Mouse (Mus musculus): ENCODE measurements at regions not wholly inside any gene's neighbourhood (a gene's known extent, or its start where the extent isn't known, plus 50 kb on each side); places are given as distances from the start of the nearest gene placed in this dataset.
A peak's percentile ranks its signal among the peaks of the same experiment; 100 is the strongest.

DNA sequence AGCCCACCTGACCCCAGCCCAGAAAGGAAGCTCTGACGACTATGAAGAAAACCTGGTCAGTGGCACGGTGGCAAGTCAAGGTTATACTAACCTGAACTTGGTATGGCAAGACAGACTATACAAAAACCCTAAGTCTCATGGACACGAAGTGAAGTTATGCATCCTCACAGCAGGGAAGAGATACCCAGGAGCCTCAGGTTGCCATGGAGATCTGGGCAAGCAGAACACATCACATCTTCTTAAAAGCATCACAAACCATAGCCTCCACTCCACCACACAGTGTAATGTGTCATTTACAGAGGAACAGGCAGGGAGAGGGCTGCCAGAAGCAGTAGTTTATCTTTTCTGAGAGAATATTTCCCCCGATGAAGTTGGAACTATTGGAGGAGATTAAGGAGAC, 146.5 kb downstream of the Slc39a8 start:
- peak; percentile 29 to 56 for DNase-seq (ENCODE audit: extremely low spot score in 1 of 2, low spot score in 2 of 2)
- intact Hi-C loops (cut with DNase I), result no loop called here

DNA sequence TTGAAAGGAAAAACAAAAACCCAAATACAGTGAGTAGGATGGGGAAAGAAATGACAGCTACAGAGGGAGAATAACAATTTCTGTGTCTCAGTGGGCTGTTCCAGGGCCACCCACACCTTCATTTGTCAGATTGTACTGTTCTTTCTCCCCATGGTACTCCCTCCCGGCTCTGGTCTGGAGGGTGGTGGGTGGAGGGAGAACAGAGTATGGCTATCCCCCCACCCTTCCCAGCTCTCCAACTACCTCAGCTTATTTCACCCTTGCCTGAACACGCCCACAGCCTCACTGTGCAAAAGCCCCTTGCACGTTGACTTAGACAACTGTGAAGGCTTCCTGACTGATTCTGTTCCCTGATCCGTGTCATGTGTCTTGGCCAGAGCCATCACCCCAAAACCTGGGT, 147.3 kb downstream of the Slc39a8 start:
- intact Hi-C loops (cut with DNase I), result no loop called here
- DNase-seq (ENCODE audit: extremely low spot score in 1 of 2, low spot score in 2 of 2), result no peak

DNA sequence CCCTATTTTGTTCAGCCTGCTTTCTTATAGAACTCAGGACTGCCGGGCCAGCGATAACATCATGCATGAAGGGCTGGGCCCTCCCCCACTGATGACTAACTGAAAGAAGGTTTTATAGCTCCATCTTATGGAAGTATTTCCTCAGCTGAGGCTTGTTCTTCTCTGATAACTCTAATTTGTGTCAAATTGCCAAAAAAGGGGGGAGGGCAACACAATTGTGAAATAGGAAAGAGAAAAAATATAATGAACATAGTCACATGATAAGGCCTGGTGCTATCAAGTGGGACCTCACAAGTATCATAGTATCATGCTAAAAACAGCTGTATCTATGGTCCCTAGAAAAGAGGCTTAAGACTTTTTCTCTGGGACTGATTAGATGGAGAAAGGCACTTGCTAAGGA, 148.2 kb downstream of the Slc39a8 start:
- intact Hi-C loops (cut with DNase I), result no loop called here
- no peak for DNase-seq (ENCODE audit: extremely low spot score in 1 of 2, low spot score in 2 of 2)

DNA sequence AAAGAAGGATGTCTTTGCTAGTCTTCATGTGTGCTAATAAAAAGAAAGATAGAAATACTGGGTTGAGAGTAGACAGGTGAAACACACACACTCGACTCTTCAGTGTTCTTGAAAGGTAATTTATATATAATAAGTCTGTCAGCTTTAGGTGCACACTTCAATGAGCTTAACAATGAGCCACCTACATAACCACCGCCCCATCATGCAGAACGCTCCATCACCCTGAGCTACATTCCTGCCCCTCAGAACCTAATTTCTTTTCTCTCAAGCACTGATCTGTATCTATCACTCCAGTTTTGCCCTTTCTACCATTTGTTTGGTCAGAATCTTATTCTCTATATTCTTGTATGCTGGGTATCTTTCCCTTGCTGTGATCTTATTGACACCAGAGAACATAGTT, 148.8 kb downstream of the Slc39a8 start:
- DNase-seq (ENCODE audit: extremely low spot score in 1 of 2, low spot score in 2 of 2), result no peak
- intact Hi-C loops (cut with DNase I), result no loop called here

DNA sequence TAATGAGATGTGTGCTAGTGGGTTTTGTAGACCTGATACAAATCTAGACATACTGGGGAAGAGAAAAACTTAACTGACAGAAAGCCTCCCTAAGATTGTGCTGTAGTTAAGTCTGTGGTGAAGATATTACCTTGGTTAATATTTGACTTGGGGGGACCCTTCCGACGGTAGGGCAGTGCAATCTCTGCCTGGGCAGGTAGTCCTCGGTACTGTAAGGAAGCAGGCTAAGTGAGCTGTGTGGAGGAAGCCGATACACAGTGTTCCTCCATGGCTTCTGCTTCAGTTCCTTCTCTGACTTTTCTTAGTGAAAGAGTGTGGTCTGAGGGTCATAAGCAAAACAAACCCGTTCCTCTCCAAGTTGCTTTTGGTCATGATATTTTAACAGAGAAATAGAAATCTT, 149.7 kb downstream of the Slc39a8 start:
- intact Hi-C loops (cut with DNase I), result no loop called here
- DNase-seq (ENCODE audit: extremely low spot score in 1 of 2, low spot score in 2 of 2), result no peak

DNA sequence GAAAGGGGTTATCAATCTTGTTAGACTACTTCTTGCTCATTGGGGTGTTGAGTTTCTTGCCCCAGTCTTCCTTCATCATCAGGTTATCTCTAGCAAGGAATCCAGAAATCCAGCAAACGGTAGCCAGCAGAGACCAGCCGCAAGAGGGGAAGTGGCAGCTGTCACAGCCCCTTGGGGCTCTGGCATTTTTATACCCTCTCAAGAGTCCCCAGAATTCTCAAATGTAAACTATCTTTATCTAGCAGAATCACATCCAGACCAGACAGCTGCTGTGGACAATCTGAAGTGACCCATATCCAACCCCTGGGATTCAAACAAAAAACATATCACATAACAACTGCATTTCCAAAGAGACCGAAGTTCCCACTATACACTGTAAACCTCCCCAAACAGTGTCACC, 162.1 kb downstream of the Slc39a8 start:
- DNase-seq (ENCODE audit: extremely low spot score in 1 of 2, low spot score in 2 of 2), result no peak
- intact Hi-C loops (cut with DNase I), result no loop called here

DNA sequence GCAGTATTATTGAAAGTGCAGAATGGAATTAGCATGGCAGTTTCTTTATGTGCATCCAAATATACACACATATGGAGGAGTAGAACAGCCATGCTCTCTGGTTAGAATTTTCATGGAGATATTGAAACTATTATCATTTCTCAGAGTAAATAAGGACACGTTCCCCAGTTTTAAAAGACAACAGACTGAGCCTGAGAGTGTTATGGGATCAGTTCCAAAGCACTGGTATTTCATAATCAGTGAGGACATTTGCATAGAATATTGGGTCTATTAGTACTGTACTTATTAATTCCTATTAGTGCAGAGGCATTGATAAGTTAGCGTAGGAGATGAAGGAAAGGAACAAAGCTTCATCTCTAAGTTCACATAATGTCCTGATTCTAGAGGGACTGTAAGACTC, 164.2 kb downstream of the Slc39a8 start:
- intact Hi-C loops (cut with DNase I), result no loop called here

DNA sequence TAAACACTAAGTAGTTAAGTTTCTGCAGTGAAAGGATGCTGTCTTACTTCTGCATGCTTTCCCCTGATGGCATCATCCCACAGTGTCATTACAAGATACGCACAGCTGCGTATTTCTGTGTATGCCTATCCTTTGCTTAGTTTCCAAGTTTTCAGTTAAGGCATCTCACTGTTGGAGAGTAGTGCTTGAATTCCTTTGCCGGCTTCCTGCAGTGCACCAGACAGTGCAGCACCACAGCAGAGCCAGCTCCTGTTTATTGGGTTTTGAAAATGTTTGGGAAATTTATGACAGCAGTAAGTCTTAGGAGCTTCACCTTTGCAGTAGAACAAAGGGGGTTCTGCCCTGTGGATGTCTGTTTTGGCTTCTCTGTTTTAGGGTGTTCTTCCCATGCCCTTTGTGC, 165.3 kb downstream of the Slc39a8 start:
- intact Hi-C loops (cut with DNase I), result no loop called here

More for the DNA sequence above, 164.2 kb downstream of the Slc39a8 start:
- no peak for DNase-seq (ENCODE audit: extremely low spot score in 1 of 2, low spot score in 2 of 2)

DNA sequence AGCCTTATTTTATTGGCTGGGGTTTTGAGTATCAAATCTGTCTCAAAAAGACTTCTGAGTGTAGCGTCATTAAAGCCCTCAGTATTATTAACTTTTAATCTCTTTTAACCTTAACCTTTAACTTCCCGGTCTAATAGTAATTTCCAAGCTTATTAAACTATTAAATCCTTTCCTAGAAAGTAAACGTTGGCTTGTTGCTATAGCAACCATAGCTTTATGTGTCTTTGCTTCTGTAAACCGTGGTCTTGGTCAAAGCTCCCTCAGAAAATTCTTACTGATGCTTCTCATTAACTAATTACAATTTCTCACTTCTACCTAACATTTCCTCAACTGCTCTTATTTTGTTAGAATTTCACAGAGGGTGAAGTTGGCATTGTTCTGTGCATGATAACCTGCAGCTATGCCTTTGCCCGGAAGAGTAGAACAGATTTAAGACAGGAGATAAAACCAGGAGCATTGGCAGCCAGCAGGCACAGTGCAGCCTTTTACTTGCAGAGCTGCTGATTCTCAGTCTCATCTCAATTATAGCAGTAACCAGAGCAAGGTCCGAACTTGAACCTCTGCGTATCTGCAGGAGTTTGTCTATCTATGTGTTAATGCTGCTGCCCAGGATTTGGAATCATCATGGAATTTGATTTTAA, 165.9 kb downstream of the Slc39a8 start:
- DNase-seq (ENCODE audit: extremely low spot score in 1 of 2, low spot score in 2 of 2), result no peak
- intact Hi-C loops (cut with DNase I), result no loop called here

More for the DNA sequence above, 165.3 kb downstream of the Slc39a8 start:
- DNase-seq (ENCODE audit: extremely low spot score in 1 of 2, low spot score in 2 of 2), result no peak

DNA sequence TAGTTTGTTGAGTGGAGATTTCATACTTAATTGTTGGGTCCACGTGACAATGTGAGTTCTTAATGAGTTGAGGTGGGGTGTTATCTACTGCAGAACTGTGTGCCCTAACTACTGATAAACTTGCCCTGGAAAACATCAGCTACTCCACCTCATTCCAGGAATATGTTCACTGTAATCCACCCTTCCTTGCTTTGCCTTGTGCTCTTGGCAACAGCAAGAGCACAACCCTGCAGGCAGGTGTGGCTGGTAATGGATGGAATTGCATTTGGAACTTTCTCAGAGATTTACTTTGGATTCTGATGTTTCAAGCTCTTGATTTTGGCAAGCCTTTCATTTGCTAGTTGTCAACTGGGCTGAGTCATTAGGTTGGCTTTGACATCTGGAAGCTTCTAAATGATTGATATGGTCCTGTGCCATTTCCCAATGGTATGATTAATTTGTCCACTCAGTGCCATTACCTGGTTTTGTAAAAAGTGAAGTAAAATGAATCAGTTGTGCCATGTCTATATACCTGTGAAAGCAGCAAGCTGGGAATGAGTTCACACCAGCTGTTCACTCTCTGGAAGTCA, 175.6 kb downstream of the Slc39a8 start:
- intact Hi-C loops (cut with DNase I), result no loop called here

More for the DNA sequence above, 175.6 kb downstream of the Slc39a8 start:
- DNase-seq (ENCODE audit: extremely low spot score in 1 of 2, low spot score in 2 of 2), result no peak

Measured in left cerebral cortex, postnatal 10 days (tissue).